Mouse (Mus musculus): ENCODE measurements at regions not wholly inside any gene's neighbourhood (a gene's known extent, or its start where the extent isn't known, plus 50 kb on each side); places are given as distances from the start of the nearest gene placed in this dataset.

GRCm38 (mm10) chr13:37240048-37240447 lies 105.0 kb upstream of the Ly86 start:
- TF ChIP-seq POLR2A (IDR thresholded peaks at IDR 0.05; ENCODE audit: insufficient read depth, low read depth, low read length) (no peak), CTCF (IDR thresholded peaks at IDR 0.05) (no peak)

Measured in heart, adult 2 months (tissue).